Mouse (Mus musculus) stomach, embryonic 14.5 days (tissue): ENCODE data around the gene Neurl4. TPM values are rescaled to one million over a fixed set of nuclear protein-coding genes. Genes with fewer than 3 reads are reported as not detected.
"Not testable (repeated sequence)": the region's sequence is repeated elsewhere in the genome, so short reads cannot be mapped to it uniquely, and the experiment has no call there.

Experiments
- ATAC-seq: fragments of 200-750 bp; cut with Nextera tagmentation; 2 replicates; pipeline ENCODE4 v1.8.0; 2017; ENCODE audit warnings: low read depth, moderate TSS enrichment; ENCODE audit not compliant: insufficient number of reproducible peaks, insufficient read depth, low FRiP score
- H3K27ac ChIP-seq: fragments of 300-500 bp; sonication (generic); 2 replicates; pipeline ENCODE4 v1.5.1; 2014; ENCODE audit warnings: mild to moderate bottlenecking, low read length, moderate library complexity, mixed read lengths
- H3K27me3 ChIP-seq: fragments of 300-500 bp; sonication (generic); 2 replicates; pipeline ENCODE4 v1.6.1; 2014; ENCODE audit warnings: low read length, control low read depth, mixed read lengths; ENCODE audit not compliant: control insufficient read depth, insufficient read depth
- H3K36me3 ChIP-seq: fragments of 300-500 bp; sonication (generic); 2 replicates; pipeline ENCODE4 v1.6.1; 2014; ENCODE audit warnings: mild to moderate bottlenecking, control low read depth, low read length, moderate library complexity, mixed read lengths; ENCODE audit not compliant: control insufficient read depth, insufficient read depth
- H3K4me1 ChIP-seq: fragments of 300-500 bp; sonication (generic); 2 replicates; pipeline ENCODE4 v1.6.1; 2014; ENCODE audit warnings: low read length, control low read depth, mixed read lengths; ENCODE audit not compliant: control insufficient read depth, insufficient read depth
- H3K4me2 ChIP-seq: fragments of 300-500 bp; sonication (generic); replicated peaks from 2 replicates; pipeline ENCODE4 v1.6.1; 2014; ENCODE audit warnings: low read depth, low read length, control low read depth
- H3K4me3 ChIP-seq: fragments of 300-500 bp; sonication (generic); 2 replicates; pipeline ENCODE4 v1.5.1; 2014; ENCODE audit warnings: low read depth, low read length, control low read depth
- H3K9ac ChIP-seq: fragments of 300-500 bp; sonication (generic); replicated peaks from 2 replicates; pipeline ENCODE4 v1.6.1; 2014; ENCODE audit warnings: low read depth, mild to moderate bottlenecking, control low read depth, low read length, moderate library complexity, mixed read lengths
- H3K9me3 ChIP-seq: fragments of 300-500 bp; sonication (generic); 2 replicates; pipeline ENCODE4 v1.6.1; 2016; ENCODE audit warnings: low read depth, low read length, control low read depth; ENCODE audit not compliant: control insufficient read depth
- WGBS: fragments of 180-500 bp; shearing (Covaris S2); extraction: QIAGEN DNeasy Blood & Tissue Kit; methylation state at CpG from one replicate; pipeline ENCODE4 v1.1.7; 2014; 5-methylcytosine and 5-hydroxymethylcytosine counted together
- polyA plus RNA-seq: library from polyadenylated mRNA; unstranded; fragments of >200 nt; fragmentation: Nextera tagmentation; extraction: Ambion mirVana; gene quantifications from 2 replicates; pipeline ENCODE4 v1.2.1, GENCODE M21; 2014

The Neurl4 gene
- polyA plus RNA-seq, 1 experiment from 2014 or later, result 12.6 TPM

DNA sequence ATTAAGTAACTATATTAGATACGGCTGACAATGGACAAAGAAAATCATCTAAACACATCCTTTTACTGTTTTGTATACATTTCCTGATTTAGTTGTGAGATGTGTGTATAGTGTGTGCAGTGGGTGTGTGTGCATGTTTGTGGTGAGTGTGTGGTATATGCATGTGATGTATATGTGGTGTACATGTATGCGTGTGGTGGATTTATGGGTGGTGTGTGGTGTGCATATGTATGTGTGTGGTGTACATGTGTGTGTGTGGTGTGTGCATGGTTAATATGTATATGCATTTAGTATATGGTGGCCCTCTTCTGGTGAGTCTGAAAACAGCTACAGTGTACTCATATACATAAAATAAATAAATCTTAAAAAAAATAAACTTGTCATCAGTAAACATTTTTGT is 26.6 kb downstream of the Neurl4 start:
- H3K4me1 ChIP-seq, result peaks cover 4% of the 10 kb centered on the region
- H3K4me2 ChIP-seq, result no peak overlapping the region
- 97% methylated on average over 2 of the region's 2 CpGs for WGBS
- H3K27me3 ChIP-seq, result no peaks in the 10 kb centered on the region
- no peak overlapping the region for H3K4me3 ChIP-seq
- H3K9ac ChIP-seq, result no peak overlapping the region
- no peaks in the 10 kb centered on the region for H3K9me3 ChIP-seq
- H3K27ac ChIP-seq, result no peak overlapping the region
- 0 out of 2 replicates have a peak, but pooled peaks have one; percentile 28 for ATAC-seq
- no peaks in the 10 kb centered on the region for H3K36me3 ChIP-seq

DNA sequence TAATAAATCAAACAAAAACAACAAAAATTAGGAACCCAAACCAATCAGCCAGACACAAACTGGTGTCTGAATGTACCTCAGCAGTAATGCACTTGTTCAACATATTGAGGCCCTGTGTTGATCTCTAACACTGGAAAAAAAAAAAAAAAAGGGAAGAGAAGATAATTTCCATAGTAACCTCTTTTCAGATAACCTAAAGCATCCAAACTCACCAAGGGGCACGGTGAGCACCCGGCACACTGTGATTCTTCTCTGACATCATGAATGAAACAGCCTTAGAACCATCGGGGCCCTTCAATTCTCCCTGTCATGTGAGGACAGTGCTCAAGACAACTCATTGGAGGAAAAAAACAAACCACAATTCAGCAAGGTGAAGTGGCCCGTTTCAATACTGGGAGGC is 28.8 kb downstream of the Neurl4 start:
- ATAC-seq, result no peak
- Histone ChIP-seq H3K9me3 (no peaks in the 10 kb centered on the region), H3K9ac (no peak overlapping the region), H3K27me3 (no peaks in the 10 kb centered on the region), H3K27ac (no peak overlapping the region), H3K36me3 (no peaks in the 10 kb centered on the region), H3K4me3 (no peak overlapping the region), H3K4me1 (0 out of 2 replicates have a peak, but pooled peaks cover 4% of the 10 kb centered on the region), H3K4me2 (no peak overlapping the region)
- 39% methylated on average over 4 of the region's 4 CpGs for WGBS

DNA sequence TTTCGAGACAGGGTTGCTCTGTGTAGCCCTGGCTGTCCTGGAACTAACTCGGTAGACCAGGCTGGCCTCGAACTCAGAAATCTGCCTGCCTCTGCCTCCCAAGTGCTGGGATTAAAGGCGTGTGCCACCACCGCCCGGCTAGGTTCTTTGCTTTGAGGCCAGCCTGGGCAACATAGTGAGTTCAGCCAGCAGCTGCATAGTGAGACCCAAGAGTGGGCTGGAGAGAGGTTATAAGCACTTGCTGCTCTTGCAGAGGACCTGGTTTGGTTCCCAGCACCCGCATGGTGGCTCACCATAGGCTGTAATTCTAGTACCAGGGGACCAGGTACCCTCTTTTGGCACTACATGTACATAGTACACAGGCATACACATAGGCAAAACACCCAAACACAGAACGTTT is 29.3 kb downstream of the Neurl4 start:
- not testable (repeated sequence) for H3K27ac ChIP-seq, H3K9ac ChIP-seq, H3K4me2 ChIP-seq, H3K36me3 ChIP-seq, H3K27me3 ChIP-seq, ATAC-seq, H3K9me3 ChIP-seq, H3K4me1 ChIP-seq, H3K4me3 ChIP-seq
- whole genome bisulfite sequencing, result 87% methylated on average over 8 of the region's 8 CpGs

DNA sequence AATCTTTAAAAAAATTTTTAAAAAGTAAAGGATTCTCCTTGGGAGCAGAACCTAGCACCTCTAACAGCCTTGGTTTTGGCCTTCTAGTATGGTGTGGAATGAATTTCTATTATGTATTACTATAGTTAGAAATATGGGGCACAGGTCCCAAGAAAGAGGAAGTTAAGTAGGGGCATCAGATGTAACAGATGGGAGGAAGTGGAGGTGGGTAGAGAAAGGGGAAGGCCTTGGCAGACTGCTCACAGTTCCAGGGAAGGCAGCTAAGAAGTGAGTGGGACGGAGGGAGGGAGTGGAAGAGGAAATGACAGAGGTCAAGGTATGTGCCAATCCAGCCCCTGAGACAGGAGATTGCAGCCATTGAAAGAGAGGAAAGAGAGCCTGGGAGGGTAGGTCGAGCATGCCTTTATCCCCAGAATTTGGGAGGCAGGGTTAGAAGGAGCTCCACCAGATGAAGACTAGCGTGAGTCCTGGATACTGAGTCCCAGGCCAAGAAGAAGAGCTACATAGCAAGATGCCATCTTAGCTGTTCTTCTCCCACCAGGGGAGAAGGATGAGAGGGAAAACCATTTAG is 30.2 kb downstream of the Neurl4 start:
- WGBS, result 73% methylated on average over 3 of the region's 3 CpGs
- H3K27ac ChIP-seq, result no peak overlapping the region
- no peaks in the 10 kb centered on the region for H3K9me3 ChIP-seq
- H3K4me2 ChIP-seq, result no peak overlapping the region
- H3K4me3 ChIP-seq, result no peak overlapping the region
- 0 out of 2 replicates have a peak, but pooled peaks cover 5% of the 10 kb centered on the region for H3K4me1 ChIP-seq
- no peak for ATAC-seq
- no peak overlapping the region for H3K9ac ChIP-seq
- no peaks in the 10 kb centered on the region for H3K27me3 ChIP-seq
- no peaks in the 10 kb centered on the region for H3K36me3 ChIP-seq

DNA sequence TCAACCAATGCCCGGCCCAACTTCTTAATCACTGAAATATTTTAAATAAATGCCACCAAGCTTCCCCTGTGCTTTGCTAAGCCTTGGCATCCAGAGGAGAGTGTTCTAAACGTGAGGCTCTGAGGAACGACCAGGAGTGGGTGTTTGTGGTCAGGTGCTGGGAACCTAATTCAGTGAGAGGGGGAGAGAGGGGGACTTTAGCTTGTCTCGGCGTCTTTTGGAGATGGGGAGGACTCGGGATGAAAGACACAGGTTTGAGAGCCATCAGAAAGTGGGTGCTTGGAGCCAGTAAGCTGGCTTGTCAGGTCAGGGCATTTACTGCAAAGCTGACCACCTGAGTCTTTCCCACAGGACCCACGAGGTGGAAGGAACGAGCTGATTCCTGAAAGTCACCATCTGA is 30.9 kb downstream of the Neurl4 start:
- no peaks in the 10 kb centered on the region for H3K9me3 ChIP-seq
- H3K4me3 ChIP-seq, result no peak overlapping the region
- no peak overlapping the region for H3K4me2 ChIP-seq
- no peaks in the 10 kb centered on the region for H3K36me3 ChIP-seq
- ATAC-seq, result no peak
- 69% methylated on average over 8 of the region's 8 CpGs for WGBS
- peaks cover 11% of the 10 kb centered on the region; the same call in 1 of the 2 replicates for H3K4me1 ChIP-seq
- H3K9ac ChIP-seq, result no peak overlapping the region
- H3K27me3 ChIP-seq, result no peaks in the 10 kb centered on the region
- H3K27ac ChIP-seq, result no peak overlapping the region

DNA sequence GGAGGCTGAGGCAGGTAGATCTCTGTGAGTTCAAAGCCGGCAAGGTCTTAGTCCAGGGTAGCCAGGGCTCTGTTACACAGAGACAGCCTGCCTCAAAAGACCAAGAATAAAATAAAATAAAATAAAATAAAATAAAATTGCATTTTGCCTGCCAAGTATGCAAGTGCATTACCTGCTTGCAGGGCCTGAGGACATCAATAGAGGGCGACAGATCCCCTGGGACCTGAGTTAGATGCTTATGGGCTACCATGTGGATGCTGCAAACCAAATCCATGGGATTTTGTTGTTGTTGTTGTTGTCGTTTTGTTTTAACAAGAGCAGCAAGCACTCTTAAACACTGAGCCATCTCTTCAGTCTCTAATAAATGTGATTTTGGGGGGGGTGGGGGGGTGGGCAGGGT is 31.4 kb downstream of the Neurl4 start:
- 34% methylated on average over 3 of the region's 3 CpGs for WGBS
- Histone ChIP-seq H3K4me3 (no peak overlapping the region), H3K4me2 (no peak overlapping the region), H3K36me3 (no peaks in the 10 kb centered on the region), H3K9me3 (no peaks in the 10 kb centered on the region), H3K27ac (no peak overlapping the region), H3K4me1 (peaks cover 16% of the 10 kb centered on the region; the same call in 1 of the 2 replicates), H3K27me3 (no peaks in the 10 kb centered on the region), H3K9ac (no peak overlapping the region)
- no peak for ATAC-seq

DNA sequence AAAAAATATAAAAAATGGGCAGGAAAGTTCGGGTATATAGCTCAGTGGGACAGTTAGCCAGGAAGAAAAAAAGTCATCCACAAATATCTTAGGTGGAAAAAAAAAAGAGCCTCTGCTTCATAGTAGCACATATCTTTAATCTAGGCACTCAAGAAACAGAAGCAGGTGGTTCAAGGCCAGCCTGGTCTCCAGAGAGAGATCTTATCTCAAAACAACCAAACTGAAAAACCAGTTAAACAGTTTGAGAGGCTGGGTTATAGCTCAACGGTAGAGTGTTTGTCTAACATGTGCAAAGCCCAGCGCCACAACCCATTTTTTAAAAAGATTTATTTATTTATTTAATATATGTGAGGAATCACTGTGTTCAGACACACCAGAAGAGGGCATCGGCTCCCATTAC is 32.2 kb downstream of the Neurl4 start:
- no peak overlapping the region for H3K27ac ChIP-seq
- H3K4me3 ChIP-seq, result no peak overlapping the region
- H3K27me3 ChIP-seq, result no peaks in the 10 kb centered on the region
- H3K9me3 ChIP-seq, result no peaks in the 10 kb centered on the region
- no peak overlapping the region for H3K9ac ChIP-seq
- H3K4me2 ChIP-seq, result no peak overlapping the region
- no peaks in the 10 kb centered on the region for H3K36me3 ChIP-seq
- ATAC-seq, result no peak
- WGBS, result 66% methylated on average over 4 of the region's 4 CpGs
- peaks cover 16% of the 10 kb centered on the region; the same call in 1 of the 2 replicates for H3K4me1 ChIP-seq

DNA sequence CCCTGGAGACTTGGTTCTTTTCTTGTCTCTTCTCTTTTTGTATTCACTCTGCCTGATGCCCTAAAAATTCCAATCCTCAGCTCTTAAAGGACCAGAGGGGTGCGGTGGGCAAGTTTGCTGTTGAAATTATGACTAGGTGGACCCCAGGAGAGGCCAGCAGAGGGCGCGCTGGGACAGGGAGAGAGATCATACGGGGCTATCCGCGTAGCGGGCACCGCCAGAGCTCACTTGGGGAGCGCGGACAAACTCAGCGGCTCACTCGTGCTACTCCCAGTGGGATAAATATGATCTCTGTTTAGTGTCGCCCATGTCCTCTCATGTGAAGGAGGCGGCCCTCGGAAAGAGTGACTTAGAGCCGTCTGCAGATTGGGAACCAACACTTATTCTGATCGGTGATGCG is 33.3 kb downstream of the Neurl4 start:
- Histone ChIP-seq H3K27me3 (no peaks in the 10 kb centered on the region), H3K9me3 (no peaks in the 10 kb centered on the region), H3K36me3 (no peaks in the 10 kb centered on the region), H3K9ac (no peak overlapping the region), H3K4me1 (peaks cover 16% of the 10 kb centered on the region; the same call in 1 of the 2 replicates), H3K4me2 (peak overlapping the region; percentile 34), H3K27ac (no peak overlapping the region), H3K4me3 (peak overlapping the region; percentile 5; the same call in 1 of the 2 replicates)
- WGBS, result 1% methylated on average over 18 of the region's 18 CpGs
- peak; percentile 64 for ATAC-seq

DNA sequence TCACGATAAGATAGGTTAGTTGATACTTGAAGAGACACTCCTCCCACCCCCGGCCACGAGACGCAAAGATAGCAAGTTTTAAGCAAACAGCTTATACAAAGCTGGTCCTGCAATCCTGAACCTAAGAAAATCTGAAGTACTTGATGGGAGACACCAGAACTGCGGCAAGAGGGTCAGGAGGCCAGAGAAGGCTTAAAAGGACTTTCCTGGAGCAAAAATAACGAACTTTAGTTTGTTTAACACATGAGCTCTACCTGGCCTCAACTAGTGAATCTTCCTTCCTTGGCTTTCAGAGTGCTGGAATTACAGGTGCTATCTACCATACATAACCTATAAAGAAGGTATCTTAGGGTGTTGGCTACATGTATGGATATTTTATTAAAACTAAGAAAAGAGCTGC is 33.8 kb downstream of the Neurl4 start:
- peak overlapping the region; percentile 54; the same call in 1 of the 2 replicates for H3K4me3 ChIP-seq

More for the DNA sequence above, 33.8 kb downstream of the Neurl4 start:
- H3K36me3 ChIP-seq, result no peaks in the 10 kb centered on the region
- peak overlapping the region; percentile 99 for H3K4me2 ChIP-seq
- WGBS, result 13% methylated on average over 6 of the region's 6 CpGs
- peaks cover 16% of the 10 kb centered on the region; the same call in 1 of the 2 replicates for H3K4me1 ChIP-seq
- no peak overlapping the region for H3K9ac ChIP-seq
- H3K9me3 ChIP-seq, result no peaks in the 10 kb centered on the region
- ATAC-seq, result no peak
- no peaks in the 10 kb centered on the region for H3K27me3 ChIP-seq
- H3K27ac ChIP-seq, result no peak overlapping the region
